ENCODE assay signal across 8 mouse cellular contexts in genomic region chr11:43929178-43929577, GRCm38 (mm10). TPM values are rescaled to one million over a fixed set of nuclear protein-coding genes. Genes with fewer than 3 reads are reported as not detected.
DNase-seq lines count a peak whose midpoint lies in the region; ATAC-seq and TF ChIP-seq lines count a peak whose summit lies in the region.

No protein-coding gene starts in this region.

- no peak overlapping the region for H3K4me3 ChIP-seq in cerebellum, adult 2 months (replicated peaks; ENCODE audit: insufficient read depth, low read depth, low read length)

- 21% methylated on average over 5 of the region's 5 CpGs for WGBS in cerebellum, adult 2 months

- ATAC-seq in activated CD4-positive, CD25-positive, alpha-beta regulatory T cell, adult 4 months = no peak

- peak; percentile 17 to 21 for DNase-seq in cerebellum, adult 18-20 months
- DNase-seq in cerebellum, adult 11 months = no peak
- peak; percentile 32 to 70 for DNase-seq in cerebellum, adult 2 months
- peak; percentile 58 to 71 for DNase-seq in heart, postnatal 36 days
- peak; percentile 52 for DNase-seq in ovary, postnatal 36 days (ENCODE audit: low spot score)
- DNase-seq in spleen, postnatal 10 days (ENCODE audit: low spot score in 2 of 2) = no peak
- no peak for DNase-seq in frontal cortex, postnatal 14 days (ENCODE audit: low spot score in 2 of 2)

- H3K27ac ChIP-seq in cerebellum, adult 2 months (ENCODE audit: insufficient read depth, low read length) = no peak overlapping the region

- no peak for TF ChIP-seq POLR2A in cerebellum, adult 2 months (IDR thresholded peaks at IDR 0.05; ENCODE audit: borderline replicate concordance, insufficient read depth, low read length)

- no peak for TF ChIP-seq CTCF in cerebellum, adult 2 months (IDR thresholded peaks at IDR 0.05; ENCODE audit: borderline replicate concordance, insufficient read depth, low read depth, low read length)

- H3K4me1 ChIP-seq in cerebellum, adult 2 months (ENCODE audit: control insufficient read depth, insufficient read depth, low read length) = peaks cover 11% of the 10 kb centered on the region

- no peaks in the 10 kb centered on the region for H3K27me3 ChIP-seq in cerebellum, adult 2 months (ENCODE audit: control insufficient read depth, insufficient read depth, low read length)

- intact Hi-C loops in heart, postnatal 36 days (cut with DNase I) = loop anchor here (5.0 kb wide), 1 partner anchor 393 kb away; no protein-coding TSS in a partner anchor

RNA-seq across cellular contexts. Expression of gene Adra1b, which starts 28.2 kb away (rescaled TPM):
- 9.7 and 10.4 TPM in 2 replicates for polyA plus RNA-seq in cerebellum, adult 2 months (2012; rRNA removed)
- total RNA-seq in heart, postnatal 36 days (2021) = 10 to 100 TPM; 47.8 to 52.2 TPM
- not detected for polyA plus RNA-seq in activated CD4-positive, CD25-positive, alpha-beta regulatory T cell, adult 4 months (2017; shearing (Covaris generic))

Comparison
In these comparisons a context has a peak if more than half of its experiments do, and no peak if none do; other contexts are left out.
1. DNase-seq: peak in cerebellum, adult 18-20 months (2 of 2), cerebellum, adult 2 months (2 of 2), heart, postnatal 36 days (2 of 2) and ovary, postnatal 36 days (single experiment); none in cerebellum, adult 11 months (single experiment), spleen, postnatal 10 days (0 of 2) and frontal cortex, postnatal 14 days (0 of 2).
2. RNA of gene Adra1b, which starts 28.2 kb away (polyA plus RNA-seq): 9.7 to 10.4 TPM in cerebellum, adult 2 months; not detected in activated CD4-positive, CD25-positive, alpha-beta regulatory T cell, adult 4 months; every median in the first group is over 10 times any median in the second.